Mouse (Mus musculus): ENCODE data around the gene Coq10b. TPM values are rescaled to one million over a fixed set of nuclear protein-coding genes. Genes with fewer than 3 reads are reported as not detected.

The Coq10b gene
- polyA plus RNA-seq, 2 experiments = 8.6 to 15.4 TPM

DNA sequence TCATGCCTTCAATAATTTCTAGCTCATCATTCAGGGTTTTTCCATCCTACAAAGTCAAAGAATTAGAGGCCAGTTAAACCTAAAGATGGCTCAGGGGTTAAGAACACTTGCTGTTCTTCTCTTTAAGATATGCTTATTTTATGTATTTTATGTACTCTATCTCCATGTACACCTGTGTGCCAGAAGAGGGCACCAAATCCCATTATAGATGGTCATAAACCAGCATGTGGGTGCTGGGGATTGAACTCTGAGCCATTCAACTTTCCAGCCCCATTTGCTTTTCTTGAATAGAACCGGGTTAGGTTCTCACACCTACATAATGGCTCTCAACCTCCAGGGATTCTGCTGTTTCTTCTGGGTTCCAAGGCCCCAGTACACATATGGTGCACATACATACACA lies 29.5 kb downstream of the Coq10b start:
- no peak for TF ChIP-seq EP300 (IDR thresholded peaks at IDR 0.05; ENCODE audit: low read depth)
- peak; percentile 59 for TF ChIP-seq CTCF (IDR thresholded peaks at IDR 0.05; ENCODE audit: low read depth)
- ATAC-seq (ENCODE audit: insufficient read depth) (no peak), DNase-seq (ENCODE audit: low read depth in 3 of 3, low spot score in 3 of 3) (no peak)
- 59% methylated on average over 1 of the region's 1 CpGs for WGBS (ENCODE audit: insufficient replicate concordance)
- H3K27ac ChIP-seq = no peak overlapping the region
- peaks cover 3 to 16% of the 10 kb centered on the region in 2 experiments; a peak in 2 of 4 replicates for H3K4me1 ChIP-seq (replicated peaks; ENCODE audit: control insufficient read depth in 2 of 2, insufficient read depth in 2 of 2, low read length in 1 of 2)
- H3K27me3 ChIP-seq (ENCODE audit: control insufficient read depth, insufficient read depth, low read length) = no peaks in the 10 kb centered on the region
- peaks cover 70% of the 10 kb centered on the region for H3K36me3 ChIP-seq (replicated peaks; ENCODE audit: control insufficient read depth, insufficient read depth, low read depth)
- H3K9me3 ChIP-seq (ENCODE audit: control insufficient read depth, low read length) = no peaks in the 10 kb centered on the region
- H3K4me3 ChIP-seq (ENCODE audit: insufficient read depth in 1 of 2, low read depth in 2 of 2, low read length in 2 of 2) = no peak overlapping the region
- H3K9ac ChIP-seq (replicated peaks) = no peak overlapping the region
- H3K4me2 ChIP-seq (ENCODE audit: low read depth) = no peak overlapping the region

- no peaks in the 10 kb centered on the region for H3K9me3 ChIP-seq (ENCODE audit: control insufficient read depth, low read length)
- H3K4me3 ChIP-seq (ENCODE audit: insufficient read depth in 1 of 2, low read depth in 2 of 2, low read length in 2 of 2) = peak overlapping the region; percentile 61 to 83
- H3K36me3 ChIP-seq (replicated peaks; ENCODE audit: control insufficient read depth, insufficient read depth, low read depth) = peaks cover 46% of the 10 kb centered on the region
- H3K27ac ChIP-seq = peak overlapping the region; percentile 31
- no peak for TF ChIP-seq EP300 (IDR thresholded peaks at IDR 0.05; ENCODE audit: low read depth)
- peak; percentile 34; the same call in 1 of the 2 replicates for TF ChIP-seq CTCF (IDR thresholded peaks at IDR 0.05; ENCODE audit: low read depth)
- H3K4me1 ChIP-seq (replicated peaks; ENCODE audit: control insufficient read depth in 2 of 2, insufficient read depth in 2 of 2, low read length in 1 of 2) = peaks cover 6 to 21% of the 10 kb centered on the region in 2 experiments; a peak in 3 of 4 replicates
- H3K9ac ChIP-seq (replicated peaks) = peak overlapping the region; percentile 89
- no peak for ATAC-seq (ENCODE audit: insufficient read depth)
- DNase-seq (ENCODE audit: low read depth in 3 of 3, low spot score in 3 of 3) = no peak
- H3K4me2 ChIP-seq (ENCODE audit: low read depth) = peak overlapping the region; percentile 94
- WGBS (ENCODE audit: insufficient replicate concordance) = 22% methylated on average over 7 of the region's 7 CpGs
- H3K27me3 ChIP-seq (ENCODE audit: control insufficient read depth, insufficient read depth, low read length) = no peaks in the 10 kb centered on the region
Observed at GRCm38 (mm10) chr1:55085781-55086366, 33.3 kb downstream of the Coq10b start.

- peak overlapping the region; percentile 89 for H3K9ac ChIP-seq (replicated peaks)
- no peaks in the 10 kb centered on the region for H3K27me3 ChIP-seq (ENCODE audit: control insufficient read depth, insufficient read depth, low read length)
- H3K4me1 ChIP-seq (replicated peaks; ENCODE audit: control insufficient read depth in 2 of 2, insufficient read depth in 2 of 2, low read length in 1 of 2) = peaks cover 6 to 26% of the 10 kb centered on the region in 2 experiments; a peak in 3 of 4 replicates
- TF ChIP-seq CTCF (IDR thresholded peaks at IDR 0.05; ENCODE audit: low read depth) (no peak), EP300 (IDR thresholded peaks at IDR 0.05; ENCODE audit: low read depth) (no peak)
- WGBS (ENCODE audit: insufficient replicate concordance) = under 1% methylated on average over 13 of the region's 13 CpGs
- no peaks in the 10 kb centered on the region for H3K9me3 ChIP-seq (ENCODE audit: control insufficient read depth, low read length)
- peak overlapping the region; percentile 83 to 84 for H3K4me3 ChIP-seq (ENCODE audit: insufficient read depth in 1 of 2, low read depth in 2 of 2, low read length in 2 of 2)
- peak overlapping the region; percentile 67 for H3K27ac ChIP-seq
- H3K4me2 ChIP-seq (ENCODE audit: low read depth) = peak overlapping the region; percentile 94
- ATAC-seq (ENCODE audit: insufficient read depth) = peak; percentile 5; the same call in 1 of the 2 replicates
- H3K36me3 ChIP-seq (replicated peaks; ENCODE audit: control insufficient read depth, insufficient read depth, low read depth) = peaks cover 43% of the 10 kb centered on the region
- peak in 1 of 3 experiments; percentile 40 for DNase-seq (ENCODE audit: low read depth in 3 of 3, low spot score in 3 of 3)
Observed at GRCm38 (mm10) chr1:55086868-55087400, 34.4 kb downstream of the Coq10b start.

- peak overlapping the region; percentile 67 for H3K27ac ChIP-seq
- H3K27me3 ChIP-seq (ENCODE audit: control insufficient read depth, insufficient read depth, low read length) = no peaks in the 10 kb centered on the region
- H3K4me3 ChIP-seq (ENCODE audit: insufficient read depth in 1 of 2, low read depth in 2 of 2, low read length in 2 of 2) = peak overlapping the region; percentile 83 to 84
- H3K4me1 ChIP-seq (replicated peaks; ENCODE audit: control insufficient read depth in 2 of 2, insufficient read depth in 2 of 2, low read length in 1 of 2) = peaks cover 6 to 28% of the 10 kb centered on the region in 2 experiments; a peak in 3 of 4 replicates
- ATAC-seq (ENCODE audit: insufficient read depth) (peak; percentile 39), DNase-seq (ENCODE audit: low read depth in 3 of 3, low spot score in 3 of 3) (peak in 1 of 3 experiments; percentile 30)
- peaks cover 37% of the 10 kb centered on the region for H3K36me3 ChIP-seq (replicated peaks; ENCODE audit: control insufficient read depth, insufficient read depth, low read depth)
- TF ChIP-seq EP300 (IDR thresholded peaks at IDR 0.05; ENCODE audit: low read depth) = no peak
- no peak for TF ChIP-seq CTCF (IDR thresholded peaks at IDR 0.05; ENCODE audit: low read depth)
- H3K9ac ChIP-seq (replicated peaks) = peak overlapping the region; percentile 89
- H3K4me2 ChIP-seq (ENCODE audit: low read depth) = peak overlapping the region; percentile 94
- no peaks in the 10 kb centered on the region for H3K9me3 ChIP-seq (ENCODE audit: control insufficient read depth, low read length)
- under 1% methylated on average over 49 of the region's 57 CpGs for WGBS (ENCODE audit: insufficient replicate concordance)
Observed at GRCm38 (mm10) chr1:55087401-55087904, 34.9 kb downstream of the Coq10b start.
